Mouse (Mus musculus) cerebellum, adult 2 months (tissue): ENCODE measurements around the gene Limch1.

ENCODE experiments used
- CTCF ChIP-seq: fragments of 200-500 bp; IDR thresholded peaks from 2 replicates; pipeline ENCODE4 v1.5.1; 2011; ENCODE audit warnings: low read depth, mild to moderate bottlenecking, control low read depth, low read length, moderate library complexity, borderline replicate concordance; ENCODE audit not compliant: insufficient read depth
- POLR2A ChIP-seq: fragments of 200-500 bp; IDR thresholded peaks from 2 replicates; pipeline ENCODE4 v1.6.1; 2011; ENCODE audit warnings: low read length, control low read depth, borderline replicate concordance; ENCODE audit not compliant: insufficient read depth

- no peak for TF ChIP-seq CTCF
- no peak for TF ChIP-seq POLR2A
Observed at GRCm38 (mm10) chr5:66850721-66851251, 105.2 kb downstream of the Limch1 start.
